Mouse (Mus musculus) cerebellum, adult 11-12 months (tissue): Measurements from ENCODE around the gene Vmn2r124.
"Not testable (repeated sequence)": the region's sequence is repeated elsewhere in the genome, so short reads cannot be mapped to it uniquely, and the experiment has no call there.

Source experiments
- DNase-seq: peaks from one replicate; pipeline ENCODE4 v3.0.0; 2022

Gene Vmn2r124

DNA sequence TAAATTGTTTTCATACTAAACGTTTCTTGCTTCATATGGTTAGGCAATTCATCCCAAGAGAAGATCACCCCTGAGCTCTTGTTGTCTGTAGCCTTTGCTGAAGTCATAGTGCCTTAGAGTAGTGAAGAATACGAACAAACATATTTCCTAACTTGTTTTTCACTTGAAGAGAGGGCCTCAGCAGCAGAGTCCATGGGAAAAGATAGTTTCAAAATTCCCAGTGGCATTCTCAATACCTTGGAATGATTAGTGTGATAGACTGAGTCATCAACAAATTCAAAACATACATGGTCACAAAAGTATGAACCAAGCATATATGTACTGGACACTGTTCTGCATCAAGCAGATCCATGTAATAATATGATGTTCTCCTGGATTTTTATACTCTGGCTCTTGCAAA, at the start of gene Vmn2r124:
TSS of gene Vmn2r124 (plus strand) at position 301 of the 400 bp plus-strand sequence.
- DNase-seq = no peak

DNA sequence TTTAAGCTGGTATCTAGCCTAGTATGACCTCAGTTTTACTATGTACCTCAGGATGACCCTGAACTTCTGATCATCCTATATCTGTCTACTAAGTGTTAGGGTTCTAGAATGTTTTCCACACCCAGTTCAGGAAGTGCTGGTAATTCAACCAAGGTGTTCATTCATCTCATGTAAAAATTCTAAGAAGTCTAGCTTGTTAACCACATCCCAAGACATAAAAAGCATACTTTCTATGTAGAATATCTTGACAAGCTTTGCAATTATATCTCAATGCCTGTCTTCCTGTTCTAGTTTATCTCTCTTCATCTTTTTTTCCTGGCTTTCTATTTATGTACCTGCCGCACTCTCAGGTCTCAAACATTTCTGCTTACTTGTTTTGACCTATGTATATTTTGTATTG, 44.5 kb upstream of the Vmn2r124 start:
- DNase-seq = no peak

DNA sequence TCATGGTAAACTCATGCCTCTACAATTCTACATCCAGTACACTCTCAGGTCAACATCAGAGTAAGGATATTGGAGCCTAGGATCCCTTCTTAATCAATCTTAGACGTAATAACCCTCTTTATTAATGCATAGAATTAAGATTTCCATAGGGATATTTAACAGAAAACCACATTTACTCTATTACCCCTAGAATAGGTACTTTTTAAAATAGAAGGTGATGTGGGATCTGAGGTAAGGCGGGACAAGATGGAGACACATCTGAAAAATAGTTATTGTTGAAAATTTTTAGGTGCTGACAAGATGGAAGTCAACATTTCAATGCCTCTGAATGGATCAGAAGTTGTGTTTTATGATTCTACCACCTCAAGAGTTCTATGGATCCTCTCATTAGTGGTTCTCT, 27.8 kb upstream of the Vmn2r124 start, which contains the start of gene Fpr-rs4:
TSS of gene Fpr-rs4 (plus strand) at position 301 of the 400 bp plus-strand sequence.
- no peak for DNase-seq

DNA sequence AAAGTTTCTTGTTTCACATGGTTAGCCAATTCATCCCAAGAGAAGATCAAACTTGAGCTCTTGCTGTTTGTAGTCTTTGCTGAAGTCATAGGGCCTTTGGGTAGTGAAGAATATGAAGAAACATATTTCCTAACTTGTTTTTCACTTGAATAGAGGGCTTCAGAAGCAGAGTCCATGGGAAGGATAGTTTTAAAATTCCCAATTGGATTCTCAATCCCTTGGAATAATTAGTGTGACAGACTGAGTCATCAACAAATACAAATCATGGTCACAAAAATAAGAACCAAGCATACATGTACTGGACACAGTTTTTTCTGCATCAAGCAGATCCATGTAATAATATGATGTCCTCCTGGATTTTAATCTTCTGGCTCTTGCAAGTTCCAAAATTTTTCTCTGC, 35.5 kb downstream of the Vmn2r124 start, which contains the start of gene Vmn2r91:
TSS of gene Vmn2r91 (plus strand) at position 301 of the 400 bp plus-strand sequence.
- DNase-seq = not testable (repeated sequence)

DNA sequence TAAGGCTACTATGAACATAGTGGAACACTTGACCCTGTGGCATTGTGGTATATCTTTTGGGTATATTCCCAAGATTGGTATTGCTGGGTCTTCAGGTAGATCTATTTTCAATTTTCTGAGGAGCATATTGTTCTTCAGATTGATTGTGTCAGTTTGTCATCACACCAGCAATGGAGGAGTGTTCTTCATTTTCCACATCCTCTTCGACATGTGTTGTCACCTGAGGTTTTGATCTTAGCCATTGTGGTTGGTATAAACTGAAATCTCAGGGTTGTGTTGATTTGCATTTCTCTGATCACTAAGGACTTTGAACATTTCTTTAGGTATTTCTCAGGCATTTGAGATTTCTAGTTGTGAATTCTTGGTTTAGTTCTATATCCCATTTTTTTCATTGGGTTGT, 46.4 kb downstream of the Vmn2r124 start:
- not testable (repeated sequence) for DNase-seq

DNA sequence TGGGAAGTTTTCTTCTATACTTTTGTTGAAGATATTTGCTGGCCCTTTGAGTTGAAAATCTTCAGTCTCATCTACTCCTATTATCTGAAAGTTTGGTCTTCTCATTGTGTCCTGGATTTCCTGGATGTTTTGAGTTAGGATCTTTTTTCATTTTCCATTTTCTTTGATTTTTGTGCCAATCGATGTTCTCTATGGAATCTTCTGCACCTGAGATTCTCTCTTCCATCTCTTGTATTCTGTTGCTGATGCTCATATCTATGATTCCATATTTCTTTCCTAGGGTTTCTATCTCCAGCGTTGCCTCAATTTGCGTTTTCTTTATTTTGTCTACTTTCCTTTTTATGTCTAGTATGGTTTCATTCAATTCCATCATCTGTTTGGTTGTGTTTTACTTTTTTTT, 53.0 kb downstream of the Vmn2r124 start:
- not testable (repeated sequence) for DNase-seq
